Mouse (Mus musculus) heart, embryonic 13.5 days (tissue): ENCODE data around the gene Foxo3. TPM values are rescaled to one million over a fixed set of nuclear protein-coding genes. Genes with fewer than 3 reads are reported as not detected.
A peak's percentile ranks its signal among the peaks of the same experiment; 100 is the strongest.

Source experiments
- ATAC-seq: fragments of 200-750 bp; cut with Nextera tagmentation; 2 replicates; pipeline ENCODE4 v1.8.0; 2017; ENCODE audit warnings: moderate TSS enrichment; ENCODE audit not compliant: insufficient number of reproducible peaks, low FRiP score, low TSS enrichment; ENCODE audit errors: extremely low read depth
- H3K27ac ChIP-seq: fragments of 300-500 bp; sonication (generic); replicated peaks from 2 replicates; pipeline ENCODE4 v1.5.1; 2015; ENCODE audit warnings: moderate library complexity, mild to moderate bottlenecking, inconsistent platforms
- H3K27me3 ChIP-seq: fragments of 300-500 bp; sonication (generic); replicated peaks from 2 replicates; pipeline ENCODE4 v1.6.1; 2015; ENCODE audit warnings: mild to moderate bottlenecking, inconsistent platforms
- H3K36me3 ChIP-seq: fragments of 300-500 bp; sonication (generic); 2 replicates; pipeline ENCODE4 v1.6.1; 2015; ENCODE audit warnings: mild to moderate bottlenecking, inconsistent platforms
- H3K4me1 ChIP-seq: fragments of 300-500 bp; sonication (generic); 2 replicates; pipeline ENCODE4 v1.6.1; 2015; ENCODE audit warnings: inconsistent platforms
- H3K4me2 ChIP-seq: fragments of 300-500 bp; sonication (generic); 2 replicates; pipeline ENCODE4 v1.6.1; 2015; ENCODE audit warnings: inconsistent platforms, mild to moderate bottlenecking, moderate library complexity
- H3K4me3 ChIP-seq: fragments of 300-500 bp; sonication (generic); 2 replicates; pipeline ENCODE4 v1.5.1; 2015; ENCODE audit warnings: moderate library complexity, mild to moderate bottlenecking, inconsistent platforms
- H3K9ac ChIP-seq: fragments of 300-500 bp; sonication (generic); 2 replicates; pipeline ENCODE4 v1.6.1; 2015; ENCODE audit warnings: inconsistent platforms, mild to moderate bottlenecking, moderate library complexity
- H3K9me3 ChIP-seq: fragments of 300-500 bp; sonication (generic); 2 replicates; pipeline ENCODE4 v1.6.1; 2016; ENCODE audit warnings: inconsistent platforms
- WGBS: fragments of 180-500 bp; shearing (Covaris S2); methylation state at CpG from one replicate; pipeline ENCODE4 v1.1.7; 2015; ENCODE audit warnings: mixed read lengths; 5-methylcytosine and 5-hydroxymethylcytosine counted together
- polyA plus RNA-seq: library from polyadenylated mRNA; unstranded; fragments of >200 nt; fragmentation: Nextera tagmentation; extraction: Ambion mirVana; gene quantifications from 2 replicates; pipeline ENCODE4 v1.2.1, GENCODE M21; 2015

Foxo3 gene
- polyA plus RNA-seq, 1 experiment from 2014 or later, result 4.4 TPM

- Histone ChIP-seq H3K4me2 (0 out of 2 replicates have a peak overlapping the region, but pooled peaks have one; percentile 11), H3K27ac (no peak overlapping the region), H3K9me3 (no peaks in the 10 kb centered on the region), H3K27me3 (no peaks in the 10 kb centered on the region), H3K4me3 (no peak overlapping the region), H3K9ac (no peak overlapping the region; the same call in 1 of the 2 replicates), H3K4me1 (peaks cover 54% of the 10 kb centered on the region), H3K36me3 (peaks cover 60% of the 10 kb centered on the region)
- no peak for ATAC-seq
- WGBS, result 73% methylated on average over 5 of the region's 5 CpGs
These were observed 12.4 kb downstream of the Foxo3 start for GRCm38 (mm10) chr10:42264195-42264594.

GRCm38 (mm10) chr10:42263701-42264100 is 12.9 kb downstream of the Foxo3 start:
- H3K4me1 ChIP-seq, result peaks cover 50% of the 10 kb centered on the region
- ATAC-seq, result no peak
- no peaks in the 10 kb centered on the region for H3K27me3 ChIP-seq
- 81% methylated on average over 8 of the region's 8 CpGs for WGBS
- H3K9ac ChIP-seq, result no peak overlapping the region
- no peaks in the 10 kb centered on the region for H3K9me3 ChIP-seq
- H3K4me3 ChIP-seq, result no peak overlapping the region
- peaks cover 55% of the 10 kb centered on the region for H3K36me3 ChIP-seq
- H3K4me2 ChIP-seq, result no peak overlapping the region
- H3K27ac ChIP-seq, result no peak overlapping the region

GRCm38 (mm10) chr10:42262061-42262460 is 14.5 kb downstream of the Foxo3 start:
- peaks cover 46% of the 10 kb centered on the region for H3K4me1 ChIP-seq
- 81% methylated on average over 3 of the region's 3 CpGs for WGBS
- no peak for ATAC-seq
- H3K27ac ChIP-seq, result 0 out of 2 replicates have a peak overlapping the region, but pooled peaks have one; percentile 54
- H3K4me2 ChIP-seq, result peak overlapping the region; percentile 40; the same call in 1 of the 2 replicates
- H3K9ac ChIP-seq, result no peak overlapping the region
- H3K4me3 ChIP-seq, result no peak overlapping the region
- H3K27me3 ChIP-seq, result no peaks in the 10 kb centered on the region
- no peaks in the 10 kb centered on the region for H3K9me3 ChIP-seq
- H3K36me3 ChIP-seq, result peaks cover 44% of the 10 kb centered on the region

GRCm38 (mm10) chr10:42261103-42261502 is 15.5 kb downstream of the Foxo3 start:
- Histone ChIP-seq H3K4me3 (0 out of 2 replicates have a peak overlapping the region, but pooled peaks have one; percentile 2), H3K4me2 (peak overlapping the region; percentile 40), H3K27ac (peak overlapping the region; percentile 54), H3K4me1 (peaks cover 45% of the 10 kb centered on the region), H3K9ac (no peak overlapping the region), H3K27me3 (no peaks in the 10 kb centered on the region), H3K9me3 (no peaks in the 10 kb centered on the region), H3K36me3 (peaks cover 36% of the 10 kb centered on the region)
- WGBS, result 82% methylated on average over 8 of the region's 8 CpGs
- no peak for ATAC-seq

- 0 out of 2 replicates have a peak overlapping the region, but pooled peaks have one; percentile 2 for H3K4me3 ChIP-seq
- no peaks in the 10 kb centered on the region for H3K9me3 ChIP-seq
- peak overlapping the region; percentile 40 for H3K4me2 ChIP-seq
- ATAC-seq, result peak; percentile 69; the same call in 1 of the 2 replicates
- 0 out of 2 replicates have a peak overlapping the region, but pooled peaks have one; percentile 42 for H3K9ac ChIP-seq
- peaks cover 30% of the 10 kb centered on the region for H3K36me3 ChIP-seq
- no peaks in the 10 kb centered on the region for H3K27me3 ChIP-seq
- peak overlapping the region; percentile 54 for H3K27ac ChIP-seq
- peaks cover 47% of the 10 kb centered on the region for H3K4me1 ChIP-seq
- WGBS, result 22% methylated on average over 8 of the region's 8 CpGs
These were observed 16.0 kb downstream of the Foxo3 start for GRCm38 (mm10) chr10:42260523-42260922.

GRCm38 (mm10) chr10:42259602-42260001 is 17.0 kb downstream of the Foxo3 start:
- Histone ChIP-seq H3K4me2 (peak overlapping the region; percentile 40), H3K36me3 (peaks cover 21% of the 10 kb centered on the region), H3K27me3 (no peaks in the 10 kb centered on the region), H3K4me3 (no peak overlapping the region), H3K9me3 (no peaks in the 10 kb centered on the region), H3K4me1 (peaks cover 54% of the 10 kb centered on the region), H3K27ac (no peak overlapping the region), H3K9ac (no peak overlapping the region)
- 78% methylated on average over 4 of the region's 4 CpGs for whole genome bisulfite sequencing
- no peak for ATAC-seq

GRCm38 (mm10) chr10:42257985-42258384 is 18.6 kb downstream of the Foxo3 start:
- ATAC-seq, result no peak
- Histone ChIP-seq H3K4me1 (peaks cover 64% of the 10 kb centered on the region), H3K4me3 (no peak overlapping the region), H3K9ac (no peak overlapping the region), H3K27ac (no peak overlapping the region), H3K9me3 (no peaks in the 10 kb centered on the region), H3K4me2 (no peak overlapping the region), H3K36me3 (peaks cover 14% of the 10 kb centered on the region), H3K27me3 (no peaks in the 10 kb centered on the region)
- 91% methylated on average over 7 of the region's 7 CpGs for WGBS

- WGBS, result 73% methylated on average over 5 of the region's 5 CpGs
- no peak overlapping the region for H3K27ac ChIP-seq
These were observed 21.8 kb downstream of the Foxo3 start for GRCm38 (mm10) chr10:42254788-42255187.

GRCm38 (mm10) chr10:42251749-42252323 is 24.7 kb downstream of the Foxo3 start:
- Histone ChIP-seq H3K4me1 (peaks cover 85% of the 10 kb centered on the region), H3K9ac (peak overlapping the region; percentile 50), H3K9me3 (no peaks in the 10 kb centered on the region), H3K4me3 (no peak overlapping the region), H3K27me3 (no peaks in the 10 kb centered on the region), H3K36me3 (peaks cover 5% of the 10 kb centered on the region), H3K27ac (peak overlapping the region; percentile 58), H3K4me2 (peak overlapping the region; percentile 28; the same call in 1 of the 2 replicates)
- 60% methylated on average over 8 of the region's 8 CpGs for WGBS
- ATAC-seq, result no peak

More at GRCm38 (mm10) chr10:42254788-42255187, 21.8 kb downstream of the Foxo3 start:
- Histone ChIP-seq H3K4me3 (no peak overlapping the region), H3K27me3 (no peaks in the 10 kb centered on the region), H3K9ac (no peak overlapping the region; the same call in 1 of the 2 replicates), H3K4me1 (peaks cover 65% of the 10 kb centered on the region), H3K4me2 (no peak overlapping the region), H3K36me3 (peaks cover 14% of the 10 kb centered on the region), H3K9me3 (no peaks in the 10 kb centered on the region)
- ATAC-seq, result no peak

GRCm38 (mm10) chr10:42251203-42251602 is 25.4 kb downstream of the Foxo3 start:
- H3K9me3 ChIP-seq, result no peaks in the 10 kb centered on the region
- WGBS, result 42% methylated on average over 7 of the region's 7 CpGs
- H3K27ac ChIP-seq, result peak overlapping the region; percentile 58
- peaks cover 5% of the 10 kb centered on the region; the same call in 1 of the 2 replicates for H3K36me3 ChIP-seq
- H3K4me3 ChIP-seq, result no peak overlapping the region
- no peaks in the 10 kb centered on the region for H3K27me3 ChIP-seq
- H3K9ac ChIP-seq, result peak overlapping the region; percentile 50
- H3K4me2 ChIP-seq, result peak overlapping the region; percentile 28
- peaks cover 88% of the 10 kb centered on the region for H3K4me1 ChIP-seq
- ATAC-seq, result no peak

GRCm38 (mm10) chr10:42249965-42250364 is 26.6 kb downstream of the Foxo3 start:
- Histone ChIP-seq H3K4me3 (no peak overlapping the region), H3K36me3 (0 out of 2 replicates have a peak, but pooled peaks cover 5% of the 10 kb centered on the region), H3K9ac (peak overlapping the region; percentile 62; the same call in 1 of the 2 replicates), H3K9me3 (no peaks in the 10 kb centered on the region), H3K27ac (peak overlapping the region; percentile 56), H3K27me3 (no peaks in the 10 kb centered on the region), H3K4me1 (peaks cover 95% of the 10 kb centered on the region), H3K4me2 (peak overlapping the region; percentile 36)
- ATAC-seq, result no peak
- 31% methylated on average over 2 of the region's 2 CpGs for WGBS

GRCm38 (mm10) chr10:42248644-42249043 is 27.9 kb downstream of the Foxo3 start:
- Histone ChIP-seq H3K36me3 (no peaks in the 10 kb centered on the region), H3K9ac (no peak overlapping the region), H3K27me3 (no peaks in the 10 kb centered on the region), H3K4me2 (peak overlapping the region; percentile 36), H3K27ac (peak overlapping the region; percentile 62; the same call in 1 of the 2 replicates), H3K4me3 (peak overlapping the region; percentile 15), H3K4me1 (peaks cover 97% of the 10 kb centered on the region), H3K9me3 (no peaks in the 10 kb centered on the region)
- 50% methylated on average over 5 of the region's 5 CpGs for WGBS
- ATAC-seq, result no peak
